25 mouse cellular contexts compared by ENCODE assay signal in the genomic region with DNA sequence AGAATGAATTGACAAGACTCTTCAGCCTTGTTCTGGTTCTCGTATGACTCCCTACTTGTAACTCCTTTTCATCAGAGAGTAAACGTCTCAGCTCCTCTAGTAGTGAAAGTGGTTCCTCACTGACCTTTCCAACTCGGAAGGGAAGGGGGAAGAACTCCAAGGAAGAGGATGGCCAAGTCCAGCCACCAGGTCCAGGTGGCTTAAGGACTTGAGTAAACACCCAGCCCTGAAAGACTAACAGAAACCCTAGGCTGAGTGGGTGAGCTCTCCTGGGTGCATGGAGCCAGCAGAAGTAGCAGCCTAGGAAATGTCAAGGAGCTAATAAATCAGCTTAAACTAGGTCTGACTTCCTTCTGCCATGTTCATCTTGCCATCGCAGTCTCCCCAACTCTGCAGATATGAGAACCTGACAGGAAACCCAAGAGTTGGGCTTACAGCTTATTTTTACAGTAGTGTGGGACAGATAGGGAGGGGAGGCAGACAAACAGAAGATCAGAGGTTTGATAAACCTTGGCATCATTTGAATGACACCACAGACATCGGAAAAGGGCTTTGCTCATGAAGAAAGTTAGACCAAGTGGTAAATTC.
DNase-seq lines count a peak whose midpoint lies in the region; ATAC-seq and TF ChIP-seq lines count a peak whose summit lies in the region.
"Had no signal": no experiment of that assay in that cellular context is flagged by ENCODE, and none has a peak within 500 bp of the region (broad histone marks: within the 10 kb centered on the region; RNA-seq: fewer than 3 reads in every experiment).

No protein-coding gene starts in this region.

- ATAC-seq in activated CD4-positive, CD25-positive, alpha-beta regulatory T cell, adult 4 months: peak; percentile 44
- no peak for ATAC-seq in cerebellum, adult (ENCODE audit: insufficient number of reproducible peaks, low FRiP score, low TSS enrichment)
- ATAC-seq: forebrain, embryonic 15.5 days; intestine, embryonic 16.5 days; liver, embryonic 12.5 days; Patski had no signal

- no peak for TF ChIP-seq POLR2A in spleen, adult 2 months (IDR thresholded peaks at IDR 0.05; ENCODE audit: low read depth, low read length)

- no peak overlapping the region for H3K4me3 ChIP-seq in spleen, adult 2 months (ENCODE audit: extremely low read depth, insufficient read depth, insufficient read length)
- H3K4me3 ChIP-seq: embryonic facial prominence, embryonic 15.5 days; forebrain, embryonic 15.5 days; heart, embryonic 12.5 days; limb, embryonic 13.5 days; liver, embryonic 12.5 days; lung, embryonic 15.5 days; midbrain, embryonic 10.5 days; neural tube, embryonic 15.5 days had no signal

- DNase-seq in spleen, adult 2 months (ENCODE audit: low read depth in 1 of 2, low spot score in 2 of 2): no peak
- no peak for DNase-seq in spleen, adult 18-20 months
- DNase-seq in lung, postnatal 25 days (ENCODE audit: low spot score): peak; percentile 59
- no peak for DNase-seq in left cerebral cortex, postnatal 36 days (ENCODE audit: low spot score in 2 of 2)
- DNase-seq in heart, postnatal 10 days: no peak
- DNase-seq: adrenal gland, postnatal 10 days; cerebellum, adult 8-10 months; cerebellum, postnatal 36 days; heart, postnatal 14 days; kidney, adult 9 months; kidney, postnatal 4 days; right cerebral cortex, adult 18-20 months had no signal

- intact Hi-C loops in left cerebral cortex, postnatal 36 days (cut with DNase I): no loop called here
- intact Hi-C loops in heart, postnatal 10 days (cut with DNase I): no loop called here

- peak overlapping the region; percentile 35; the same call in 1 of the 2 replicates for H3K27ac ChIP-seq in spleen, adult 2 months (ENCODE audit: insufficient read depth, low read length)
- H3K27ac ChIP-seq: embryonic facial prominence, embryonic 15.5 days; forebrain, embryonic 15.5 days; hindbrain, embryonic 14.5 days; limb, embryonic 13.5 days; liver, embryonic 12.5 days; lung, embryonic 15.5 days; midbrain, embryonic 10.5 days; neural tube, embryonic 15.5 days had no signal

- no peaks in the 10 kb centered on the region for H3K4me1 ChIP-seq in spleen, adult 2 months (ENCODE audit: control insufficient read depth, insufficient read depth, insufficient read length)
- H3K4me1 ChIP-seq: embryonic facial prominence, embryonic 15.5 days; forebrain, embryonic 15.5 days; heart, embryonic 12.5 days; liver, embryonic 12.5 days; lung, embryonic 15.5 days; midbrain, embryonic 10.5 days; neural tube, embryonic 15.5 days had no signal

- H3K27me3 ChIP-seq in spleen, adult 2 months (ENCODE audit: control insufficient read depth, insufficient read depth, low read length): no peaks in the 10 kb centered on the region
- H3K27me3 ChIP-seq: embryonic facial prominence, embryonic 15.5 days; forebrain, embryonic 15.5 days; heart, embryonic 12.5 days; limb, embryonic 13.5 days; liver, embryonic 12.5 days; lung, embryonic 15.5 days; neural tube, embryonic 15.5 days; Patski had no signal

- TF ChIP-seq CTCF in spleen, adult 2 months (IDR thresholded peaks at IDR 0.05; ENCODE audit: extremely low read depth, insufficient read depth, insufficient read length, insufficient replicate concordance): no peak

- 35% methylated on average over 5 of the region's 5 CpGs for WGBS in spleen, adult 2 months

- no peaks in the 10 kb centered on the region for H3K36me3 ChIP-seq in spleen, adult 2 months (ENCODE audit: control insufficient read depth, insufficient read depth, low read length)
- H3K36me3 ChIP-seq: embryonic facial prominence, embryonic 15.5 days; forebrain, embryonic 15.5 days; heart, embryonic 12.5 days; limb, embryonic 13.5 days; liver, embryonic 12.5 days; lung, embryonic 15.5 days; midbrain, embryonic 10.5 days; neural tube, embryonic 15.5 days had no signal
